Mouse (Mus musculus) c-Kit-positive CD71-positive TER-119-negative erythroid progenitor cells, embryonic 14.5 days (primary cell): ENCODE measurements at regions not wholly inside any gene's neighbourhood (a gene's known extent, or its start where the extent isn't known, plus 50 kb on each side); places are given as distances from the start of the nearest gene placed in this dataset.

Experiments
- DNase-seq: peaks from one replicate; pipeline ENCODE4 v3.0.0-alpha.2; 2013; ENCODE audit warnings: low read depth

DNA sequence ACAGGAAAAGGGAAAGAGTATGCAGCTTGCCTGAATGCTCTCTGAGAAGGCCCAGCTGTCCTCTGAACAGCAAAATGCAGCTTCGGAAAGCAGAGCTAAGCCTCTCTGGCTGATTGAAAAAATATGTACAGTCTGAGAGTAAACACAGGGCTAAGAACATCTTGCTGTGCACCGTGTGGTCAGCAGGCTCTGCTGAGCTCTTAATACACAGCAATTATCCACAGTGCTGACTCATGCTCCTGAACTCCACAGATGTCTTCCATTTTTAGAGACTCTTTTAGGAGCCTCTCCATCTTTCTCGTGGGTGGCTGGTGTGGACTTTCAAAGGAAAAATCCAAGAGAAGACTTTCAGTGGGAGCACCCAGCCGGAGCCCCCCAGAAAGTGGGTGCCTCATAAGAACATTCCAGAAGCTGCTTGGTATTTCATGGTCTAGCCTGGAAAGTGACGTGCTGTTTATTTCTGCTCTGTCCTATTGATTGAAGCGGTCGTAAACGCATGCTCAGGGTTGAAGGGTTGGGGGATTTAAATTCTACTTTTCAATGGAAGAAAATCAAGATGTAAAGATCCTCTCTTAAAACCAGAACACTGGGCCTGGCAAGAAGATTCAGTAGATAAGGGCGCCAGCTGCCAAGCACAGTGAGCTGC, 209.5 kb downstream of the Mreg start:
- DNase-seq: no peak

GRCm38 (mm10) chr1:72000741-72001140, 211.4 kb downstream of the Mreg start:
- no peak for DNase-seq

- DNase-seq: no peak
These were observed 215.3 kb downstream of the Mreg start for GRCm38 (mm10) chr1:71996828-71997227.

GRCm38 (mm10) chr1:71996234-71996619, 215.9 kb downstream of the Mreg start:
- DNase-seq: no peak

DNA sequence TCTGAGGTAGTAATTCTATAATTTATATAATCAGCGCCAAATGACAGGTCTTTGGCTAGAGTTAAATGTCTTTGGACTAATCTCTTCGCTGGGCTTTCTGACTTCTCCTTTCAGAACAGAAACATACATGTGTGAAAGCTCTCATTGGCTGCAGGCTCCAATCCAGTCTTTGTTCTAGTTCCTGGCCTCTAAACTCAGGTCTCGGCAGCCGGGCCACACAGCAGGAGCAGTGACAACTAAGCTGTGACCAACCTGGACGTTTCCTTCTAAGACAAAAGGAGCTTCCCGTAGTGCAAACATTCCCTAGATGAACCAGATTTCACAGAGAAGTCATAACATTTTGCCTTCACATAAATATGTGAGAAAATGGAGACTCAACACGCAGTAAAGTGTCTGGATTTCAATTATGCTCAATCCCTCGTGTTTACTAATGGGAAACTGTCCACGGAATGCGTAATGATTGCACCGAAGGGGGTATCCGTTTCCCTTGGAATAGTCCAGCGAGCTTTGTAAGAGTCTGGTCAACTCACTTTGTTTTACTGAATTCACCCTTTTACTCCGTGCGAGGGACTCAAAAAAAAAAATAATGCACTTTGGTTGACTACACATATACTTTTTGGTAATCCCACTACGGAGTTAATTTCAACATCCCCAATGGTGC, 216.4 kb downstream of the Mreg start:
- DNase-seq: no peak

- no peak for DNase-seq
These were observed 221.2 kb downstream of the Mreg start for GRCm38 (mm10) chr1:71990936-71991335.

GRCm38 (mm10) chr1:71988086-71988485, 224.0 kb downstream of the Mreg start:
- DNase-seq: no peak

DNA sequence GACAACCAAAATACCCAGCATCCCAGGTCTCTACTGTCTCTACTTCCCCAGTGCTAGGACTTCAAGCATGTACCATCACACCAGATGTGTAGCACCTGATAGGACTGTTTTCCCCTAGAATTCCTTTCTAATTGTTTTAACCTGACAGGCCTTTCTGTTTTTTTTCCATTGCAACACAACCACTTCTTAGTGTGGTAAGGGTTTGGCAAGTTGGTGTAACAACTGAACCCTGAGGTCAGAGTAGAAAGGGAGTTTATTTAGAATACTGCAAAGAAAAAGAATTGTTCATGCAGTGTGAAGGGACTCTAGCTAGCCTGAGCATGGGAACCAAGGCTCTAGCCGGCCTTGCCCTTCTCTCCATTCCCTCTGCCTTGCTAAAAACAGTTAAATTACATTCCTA, 226.1 kb downstream of the Mreg start:
- DNase-seq: no peak

GRCm38 (mm10) chr1:71983786-71984185, 228.3 kb downstream of the Mreg start:
- no peak for DNase-seq

- DNase-seq: no peak
These were observed 229.5 kb downstream of the Mreg start for GRCm38 (mm10) chr1:71982423-71983262.

DNA sequence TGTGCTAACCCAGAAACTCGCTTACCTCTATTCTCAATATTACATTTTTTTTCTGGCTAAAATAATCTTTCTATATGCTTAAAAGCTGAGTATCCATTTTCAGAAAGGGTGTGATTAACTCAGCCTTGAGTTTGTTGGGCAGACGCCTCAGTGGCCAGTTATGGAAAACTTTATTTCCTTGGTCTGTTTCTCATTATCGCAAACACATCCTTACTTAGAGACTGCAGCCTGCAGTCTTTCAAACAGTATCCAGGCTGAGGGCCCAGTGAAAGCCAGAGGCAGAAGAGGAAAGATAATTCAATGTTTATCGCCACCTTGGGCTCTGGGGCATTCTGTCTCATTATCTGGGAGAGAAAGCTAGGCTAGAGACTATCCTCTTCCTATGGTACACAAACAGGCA, 231.5 kb downstream of the Mreg start:
- no peak for DNase-seq

- no peak for DNase-seq
These were observed 232.8 kb downstream of the Mreg start for GRCm38 (mm10) chr1:71979261-71979660.

DNA sequence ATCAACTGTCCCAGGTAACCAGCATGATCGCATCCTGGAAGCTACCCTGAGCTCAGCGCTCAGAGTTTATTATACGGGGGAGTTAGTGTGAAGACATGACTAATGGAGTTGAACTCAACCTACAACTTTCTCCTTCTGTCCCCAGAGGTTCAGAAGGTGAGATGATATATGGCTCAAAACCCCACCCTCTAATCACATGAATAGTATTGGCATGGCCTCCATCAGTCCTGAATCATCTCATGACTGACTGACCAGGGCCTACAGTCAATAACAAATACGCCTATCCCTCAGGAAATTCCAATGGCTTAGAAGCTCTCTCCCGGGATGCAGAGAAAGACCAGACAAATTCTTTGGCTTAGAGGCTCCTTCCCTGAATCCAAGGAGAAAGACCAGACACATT, 234.7 kb downstream of the Mreg start:
- DNase-seq: no peak

- no peak for DNase-seq
These were observed 237.4 kb downstream of the Mreg start for GRCm38 (mm10) chr1:71974715-71975114.

- DNase-seq: no peak
These were observed 240.2 kb downstream of the Mreg start for GRCm38 (mm10) chr1:71971943-71972342.

DNA sequence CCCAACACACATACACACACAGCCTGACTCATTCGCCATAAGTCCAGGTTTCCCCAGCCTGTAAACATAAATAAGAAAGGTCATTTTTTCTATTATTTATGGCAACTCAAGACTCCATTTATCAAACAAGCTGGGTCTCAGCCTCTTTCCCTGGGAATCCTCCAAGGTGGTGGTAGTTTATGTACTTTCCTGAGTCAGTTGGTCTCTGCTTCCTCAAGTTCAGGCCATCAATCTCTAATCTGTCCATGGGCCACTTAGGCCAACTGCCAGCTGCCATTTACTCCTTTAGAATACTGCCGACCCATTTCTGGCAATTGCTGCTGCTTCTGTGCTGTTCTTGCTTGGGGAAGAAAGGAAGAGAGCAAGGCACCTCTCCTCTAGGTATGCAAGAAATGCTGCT, 241.3 kb downstream of the Mreg start:
- no peak for DNase-seq

DNA sequence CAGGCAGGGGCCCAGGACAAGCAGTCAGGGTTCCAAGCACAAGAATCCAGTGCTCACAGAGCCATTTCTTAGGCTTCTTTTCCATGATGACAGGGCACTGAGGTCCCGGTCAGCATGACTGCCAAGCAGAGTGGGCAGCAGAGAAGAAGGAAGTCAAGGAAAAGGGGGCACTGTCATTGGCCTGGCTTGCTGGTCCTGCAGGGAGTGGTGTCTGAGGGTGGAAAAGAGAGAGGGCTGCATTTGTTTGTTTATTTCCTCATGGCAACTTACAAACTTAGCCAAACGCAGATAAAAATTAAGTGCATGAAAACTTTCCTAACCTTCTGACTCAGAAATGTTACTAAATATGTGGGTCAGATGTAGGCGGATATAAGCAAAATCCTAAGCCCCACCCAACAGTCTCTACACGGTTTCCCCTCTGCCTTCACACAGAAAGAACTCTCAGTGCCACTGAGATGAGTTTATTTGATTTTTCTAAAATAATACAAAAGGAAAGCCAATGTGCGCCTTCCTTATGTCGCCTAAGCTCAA, 244.5 kb downstream of the Mreg start:
- DNase-seq: no peak

DNA sequence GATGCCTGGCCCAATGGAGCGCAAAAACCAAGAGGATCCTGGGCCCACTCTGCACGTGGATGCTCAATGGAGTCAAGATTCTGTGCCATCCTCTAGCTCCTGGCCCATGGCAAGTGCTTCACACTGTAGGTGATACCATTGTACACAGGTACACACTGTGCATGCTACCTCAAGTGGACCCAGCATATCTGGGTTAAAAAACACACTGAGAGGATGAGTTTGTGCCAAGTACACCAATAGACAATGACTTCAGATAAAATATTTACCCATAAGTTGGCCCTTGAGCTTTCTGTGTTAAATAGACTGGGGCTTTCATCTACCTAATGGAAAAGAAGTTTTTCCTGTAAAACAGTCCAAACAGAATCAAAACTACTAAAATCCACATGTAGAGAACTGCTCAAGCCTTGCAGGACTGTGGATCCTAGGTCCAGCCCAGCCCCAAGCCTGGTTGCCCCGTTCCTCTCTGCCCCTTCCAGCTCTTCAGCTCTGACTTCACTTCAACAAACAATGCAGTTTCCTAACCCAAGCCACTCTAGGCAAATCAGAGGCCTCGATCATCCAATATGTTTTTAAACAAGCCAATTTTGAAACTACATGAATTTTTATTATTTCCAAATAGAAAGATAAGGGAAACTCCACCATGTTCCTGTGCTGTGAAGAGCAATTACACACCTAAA, 247.5 kb downstream of the Mreg start:
- DNase-seq: no peak

GRCm38 (mm10) chr1:71956940-71957339, 255.2 kb downstream of the Mreg start:
- no peak for DNase-seq

GRCm38 (mm10) chr1:71955331-71955730, 256.8 kb downstream of the Mreg start:
- no peak for DNase-seq

DNA sequence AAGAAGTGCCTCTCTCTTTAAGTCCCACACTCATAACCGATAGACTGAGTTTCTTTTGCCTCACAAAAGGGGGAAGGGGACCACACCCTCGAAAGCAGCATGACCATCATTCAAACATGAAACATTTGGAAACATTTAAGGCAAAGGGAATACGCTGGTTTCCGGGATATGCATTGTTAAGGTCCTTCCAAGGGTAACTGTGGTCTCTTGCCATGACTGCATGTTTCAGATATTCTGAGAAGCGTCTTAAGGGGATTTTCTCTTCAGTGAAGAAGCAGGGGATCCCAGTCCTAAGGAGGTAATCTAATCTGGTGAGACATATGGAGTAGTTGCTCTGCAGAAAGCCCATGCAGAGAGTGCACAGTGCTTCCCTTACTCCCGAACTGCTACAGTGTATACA, 258.8 kb downstream of the Mreg start:
- no peak for DNase-seq

DNA sequence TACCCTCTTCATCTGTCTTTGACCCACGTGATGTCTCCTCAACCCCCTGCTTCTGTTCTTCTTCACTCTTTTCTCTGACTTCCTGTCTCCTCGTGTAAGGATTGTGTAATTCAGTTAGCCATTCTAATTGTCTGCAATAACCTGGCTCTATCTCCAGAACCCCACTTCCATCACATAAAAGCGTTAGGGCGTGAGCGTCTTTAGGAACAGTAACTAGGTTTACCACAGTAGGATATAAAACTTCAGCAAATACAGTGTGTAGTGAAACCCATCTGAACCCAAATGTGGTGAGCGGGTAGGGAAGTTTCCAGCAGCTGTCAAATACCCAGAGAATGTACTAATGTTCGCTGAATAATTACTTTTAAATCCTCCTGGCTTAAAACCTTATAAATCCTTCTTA, 262.6 kb downstream of the Mreg start:
- no peak for DNase-seq
